Mouse (Mus musculus): ENCODE measurements around the gene Sprr2d. TPM values are rescaled to one million over a fixed set of nuclear protein-coding genes. Genes with fewer than 3 reads are reported as not detected.

Gene Sprr2d
- polyA plus RNA-seq (2021) = not detected

DNA sequence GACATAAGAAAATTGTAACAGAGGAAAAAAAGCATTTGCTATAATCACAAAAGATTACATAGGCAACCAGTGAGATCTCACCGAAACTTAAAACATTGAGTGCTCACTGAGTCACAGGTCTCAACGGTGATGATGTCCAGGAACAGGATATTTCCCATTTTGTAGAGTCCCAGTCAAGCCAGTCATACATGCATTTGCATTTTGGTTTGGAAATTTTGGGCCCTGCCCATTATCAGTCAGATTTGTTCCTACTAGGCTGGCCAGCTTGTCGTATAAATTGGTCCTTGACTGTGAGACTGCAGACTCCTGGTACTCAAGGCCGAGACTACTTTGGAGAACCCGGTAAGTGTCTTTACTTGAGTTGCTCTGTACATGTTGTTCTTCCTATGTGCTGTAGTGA lies at the start of gene Sprr2d:
Gene Sprr2d, plus strand, starts transcription at position 301 of the 400 bp plus-strand sequence.
- no peak for DNase-seq (ENCODE audit: low read depth, low spot score)
- in situ Hi-C loops (cut with MboI; ENCODE audit: low pct_unique_long_range_greater_than_20kb) = no loop called here
- POLR2A ChIA-PET = no interaction called here
- no peaks in the 10 kb centered on the region for H3K27me3 ChIP-seq
- CTCF ChIA-PET = interaction anchor here (1.6 kb wide), 1 partner anchor 22 kb away, joined by 3 read pairs; no protein-coding TSS in a partner anchor
- ATAC-seq = no peak
- no peak for TF ChIP-seq CTCF (IDR thresholded peaks at IDR 0.05)

DNA sequence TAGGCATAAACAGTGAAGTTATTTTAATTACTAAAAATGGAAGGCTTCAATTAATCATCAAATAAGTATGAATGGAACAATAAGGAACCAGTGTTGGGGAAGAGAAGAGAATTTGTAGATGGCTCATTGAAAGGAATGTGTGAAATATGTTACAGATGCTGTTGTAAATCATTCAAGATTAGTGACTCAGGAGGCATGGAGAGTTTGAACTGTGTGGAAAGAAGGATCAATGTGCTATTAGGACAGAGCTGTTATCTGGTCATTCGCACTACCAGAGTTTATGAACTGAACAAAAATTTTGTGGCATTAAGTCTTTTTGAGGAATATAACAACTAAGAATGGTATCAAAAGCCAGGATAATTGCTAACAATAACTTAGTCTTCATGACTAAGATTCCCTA lies 31.5 kb upstream of the Sprr2d start:
- ChIA-PET POLR2A (no interaction called here), CTCF (no interaction called here)
- no peaks in the 10 kb centered on the region for H3K27me3 ChIP-seq
- no peak for DNase-seq (ENCODE audit: low read depth, low spot score)
- no peak for TF ChIP-seq CTCF (IDR thresholded peaks at IDR 0.05)
- peak; percentile 39 for ATAC-seq
- in situ Hi-C loops (cut with MboI; ENCODE audit: low pct_unique_long_range_greater_than_20kb) = no loop called here

DNA sequence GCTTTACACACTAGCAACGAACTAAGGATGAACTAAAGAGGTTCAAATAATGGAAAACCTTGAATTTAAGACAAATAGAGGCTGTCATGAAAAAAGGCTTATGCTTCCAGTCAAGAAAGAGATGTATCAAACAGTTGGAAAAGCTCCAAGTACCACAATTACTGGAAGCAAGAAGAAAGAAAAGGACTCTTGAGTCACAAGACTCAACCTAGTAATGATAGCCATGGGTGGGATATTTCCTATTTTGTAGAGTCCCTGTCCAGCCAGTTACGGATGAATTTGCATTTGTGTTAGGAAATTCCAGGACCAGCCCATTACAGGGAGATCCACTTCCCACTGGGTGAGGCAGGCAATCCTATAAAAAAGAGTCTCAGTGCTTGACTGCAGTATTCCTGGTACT lies 22.6 kb upstream of the Sprr2d start, which contains the start of gene Sprr2b:
Gene Sprr2b, plus strand, starts transcription at position 301 of the 400 bp plus-strand sequence.
- in situ Hi-C loops (cut with MboI; ENCODE audit: low pct_unique_long_range_greater_than_20kb) = no loop called here
- CTCF ChIA-PET = no interaction called here
- ATAC-seq (no peak), DNase-seq (ENCODE audit: low read depth, low spot score) (no peak)
- TF ChIP-seq CTCF (IDR thresholded peaks at IDR 0.05) = no peak
- no peaks in the 10 kb centered on the region for H3K27me3 ChIP-seq
- POLR2A ChIA-PET = no interaction called here

DNA sequence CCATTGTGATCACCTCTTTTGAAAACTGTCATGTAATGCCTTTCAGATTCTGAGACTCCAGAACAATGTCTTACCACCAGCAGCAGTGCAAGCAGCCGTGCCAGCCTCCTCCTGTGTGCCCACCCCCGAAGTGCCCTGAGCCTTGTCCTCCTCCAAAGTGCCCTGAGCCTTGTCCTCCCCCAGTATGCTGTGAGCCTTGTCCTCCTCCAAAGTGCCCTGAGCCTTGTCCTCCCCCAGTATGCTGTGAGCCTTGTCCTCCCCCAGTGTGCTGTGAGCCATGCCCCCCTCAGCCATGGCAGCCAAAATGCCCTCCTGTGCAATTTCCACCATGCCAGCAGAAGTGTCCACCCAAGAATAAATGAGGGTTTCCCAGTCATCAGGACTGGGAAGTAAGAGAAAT lies 21.6 kb upstream of the Sprr2d start:
- ChIA-PET CTCF (no interaction called here), POLR2A (no interaction called here)
- no peak for TF ChIP-seq CTCF (IDR thresholded peaks at IDR 0.05)
- ATAC-seq (no peak), DNase-seq (ENCODE audit: low read depth, low spot score) (no peak)
- in situ Hi-C loops (cut with MboI; ENCODE audit: low pct_unique_long_range_greater_than_20kb) = no loop called here
- no peaks in the 10 kb centered on the region for H3K27me3 ChIP-seq

DNA sequence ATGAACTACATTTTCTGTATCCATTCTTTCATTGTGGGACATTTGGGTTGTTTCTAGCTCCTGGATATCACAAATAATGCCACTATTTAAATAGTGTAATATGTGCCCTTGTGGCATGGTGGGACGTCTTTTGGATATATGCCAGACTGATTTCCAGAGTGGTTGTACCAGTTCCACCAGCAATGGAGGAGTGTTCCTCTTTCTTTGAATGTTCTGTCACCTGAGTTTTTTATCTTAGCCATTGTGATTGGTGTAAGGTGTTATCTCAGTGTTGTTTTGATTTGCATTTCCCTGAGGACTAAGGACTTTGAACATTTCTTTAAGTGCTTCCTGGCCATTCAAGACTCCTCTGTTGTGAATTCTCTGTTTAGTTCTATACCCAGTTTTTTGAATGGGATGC lies 2.7 kb upstream of the Sprr2d start:
- DNase-seq (ENCODE audit: low read depth, low spot score) (no peak), ATAC-seq (no peak)
- POLR2A ChIA-PET = no interaction called here
- H3K27me3 ChIP-seq = no peaks in the 10 kb centered on the region
- TF ChIP-seq CTCF (IDR thresholded peaks at IDR 0.05) = no peak
- CTCF ChIA-PET = no interaction called here
- in situ Hi-C loops (cut with MboI; ENCODE audit: low pct_unique_long_range_greater_than_20kb) = no loop called here

DNA sequence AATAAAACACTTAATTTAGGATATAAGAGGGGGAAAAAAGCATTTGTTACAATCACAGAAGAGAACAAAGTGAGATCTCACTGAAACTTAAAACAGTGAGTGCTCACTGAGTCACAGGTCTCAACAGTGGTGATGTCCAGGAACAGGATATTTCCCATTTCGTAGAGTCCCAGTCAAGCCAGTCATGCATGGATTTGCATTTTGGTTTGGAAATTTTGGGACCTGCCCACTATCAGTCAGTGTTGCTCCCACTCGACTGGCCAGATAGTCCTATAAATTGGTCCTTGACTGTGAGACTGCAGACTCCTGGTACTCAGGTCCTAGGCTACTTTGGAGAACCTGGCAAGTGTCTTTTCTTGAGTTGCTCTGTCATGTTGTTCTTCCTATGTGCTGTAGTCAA lies 12.9 kb downstream of the Sprr2d start, which contains the start of gene Sprr2e:
Gene Sprr2e, plus strand, starts transcription at position 301 of the 400 bp plus-strand sequence.
- DNase-seq (ENCODE audit: low read depth, low spot score) (no peak), ATAC-seq (no peak)
- ChIA-PET POLR2A (interaction anchor here (0.5 kb wide), 1 partner anchor 11 kb away, joined by 3 read pairs; no protein-coding TSS in a partner anchor), CTCF (interaction anchor here (0.8 kb wide), 1 partner anchor 9 kb away, joined by 3 read pairs; no protein-coding TSS in a partner anchor)
- no peak for TF ChIP-seq CTCF (IDR thresholded peaks at IDR 0.05)
- in situ Hi-C loops (cut with MboI; ENCODE audit: low pct_unique_long_range_greater_than_20kb) = no loop called here
- H3K27me3 ChIP-seq = no peaks in the 10 kb centered on the region

DNA sequence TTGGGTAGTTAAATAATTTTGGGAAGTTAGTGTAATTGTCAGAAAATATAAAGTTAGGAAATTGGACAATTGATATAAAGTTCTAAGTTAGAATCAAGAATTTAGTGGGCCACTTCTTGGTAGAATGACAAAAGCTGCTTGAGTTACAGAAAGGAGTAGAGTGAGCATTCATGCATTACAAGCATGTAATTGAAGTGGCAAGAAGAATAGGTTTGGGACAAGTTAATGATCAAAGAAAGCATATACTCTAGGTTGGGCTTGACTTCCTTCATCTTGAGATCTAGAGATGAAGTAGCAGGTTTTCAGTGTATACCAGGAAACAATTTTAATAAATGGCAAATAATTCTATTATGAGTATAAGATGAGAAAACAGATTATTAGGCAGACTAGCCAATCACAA lies 22.7 kb downstream of the Sprr2d start:
- no peaks in the 10 kb centered on the region for H3K27me3 ChIP-seq
- in situ Hi-C loops (cut with MboI; ENCODE audit: low pct_unique_long_range_greater_than_20kb) = no loop called here
- ChIA-PET CTCF (interaction anchor here (1.1 to 1.4 kb wide), 2 partner anchors 23 to 27 kb away, joined by 3 read pairs; partner anchors contain the start of gene Sprr2d), POLR2A (no interaction called here)
- TF ChIP-seq CTCF (IDR thresholded peaks at IDR 0.05) = no peak
- no peak for ATAC-seq
- no peak for DNase-seq (ENCODE audit: low read depth, low spot score)

DNA sequence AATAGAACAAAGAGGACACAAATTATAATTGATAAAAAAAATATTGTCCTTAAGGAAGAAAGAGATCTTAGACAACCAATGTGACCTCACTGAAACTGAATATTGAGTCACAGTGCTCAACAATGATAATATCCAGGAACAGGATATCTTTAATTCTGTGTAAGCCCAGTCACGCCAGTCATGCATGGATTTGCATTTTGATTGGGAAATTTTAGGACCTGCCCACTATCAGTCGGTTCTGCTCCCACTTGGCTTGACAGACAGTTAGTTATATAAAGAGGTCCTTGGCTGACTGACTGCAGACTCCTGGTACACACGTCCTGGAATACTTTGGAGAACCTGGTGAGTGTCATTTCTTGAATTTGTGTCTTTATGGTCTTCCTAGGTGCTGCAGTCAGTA lies 25.9 kb downstream of the Sprr2d start, which contains the start of gene Sprr2f:
Gene Sprr2f, plus strand, starts transcription at position 301 of the 400 bp plus-strand sequence.
- ChIA-PET CTCF (no interaction called here), POLR2A (no interaction called here)
- in situ Hi-C loops (cut with MboI; ENCODE audit: low pct_unique_long_range_greater_than_20kb) = no loop called here
- TF ChIP-seq CTCF (IDR thresholded peaks at IDR 0.05) = no peak
- H3K27me3 ChIP-seq = no peaks in the 10 kb centered on the region
- DNase-seq (ENCODE audit: low read depth, low spot score) (no peak), ATAC-seq (no peak)

DNA sequence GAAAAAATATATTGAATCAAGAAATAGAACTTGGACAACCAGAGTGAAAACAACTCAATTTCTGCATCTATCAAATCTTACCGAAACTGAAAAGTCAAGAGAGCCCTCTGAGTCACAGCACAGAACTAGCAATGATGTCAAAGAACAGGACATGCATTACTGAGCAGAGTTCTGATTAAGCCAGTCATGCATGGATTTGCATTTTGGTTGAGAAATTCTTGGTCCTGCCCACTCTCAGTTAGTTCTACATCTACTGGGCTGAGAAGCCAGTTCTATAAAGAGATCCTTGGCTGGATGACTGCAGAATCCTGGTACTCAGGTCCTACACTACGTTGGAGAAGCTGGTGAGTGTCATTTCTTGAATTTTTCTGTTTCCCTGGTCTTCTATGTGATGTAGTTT lies 34.7 kb downstream of the Sprr2d start:
- in situ Hi-C loops (cut with MboI; ENCODE audit: low pct_unique_long_range_greater_than_20kb) = no loop called here
- TF ChIP-seq CTCF (IDR thresholded peaks at IDR 0.05) = no peak
- ChIA-PET CTCF (no interaction called here), POLR2A (no interaction called here)
- no peaks in the 10 kb centered on the region for H3K27me3 ChIP-seq
- DNase-seq (ENCODE audit: low read depth, low spot score) = peak; percentile 20
- ATAC-seq = peak; percentile 73

DNA sequence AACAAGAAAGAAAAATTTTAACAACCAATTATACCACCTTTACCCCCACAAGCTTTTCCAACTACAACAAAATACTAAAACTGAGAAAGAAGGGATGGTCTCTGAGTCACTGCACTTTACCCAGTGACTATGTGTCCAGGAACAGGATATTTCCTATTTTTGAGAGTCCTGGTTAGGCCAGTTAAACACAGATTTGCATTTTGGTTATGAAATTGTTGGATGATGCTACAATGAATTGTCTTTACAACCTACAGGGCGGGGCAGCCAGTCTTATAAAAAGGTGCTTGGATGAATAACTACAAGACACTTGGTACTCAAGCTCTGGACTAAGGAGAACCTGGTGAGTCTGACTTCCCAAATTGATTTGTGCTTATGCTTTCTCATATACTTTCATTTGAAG lies 46.4 kb downstream of the Sprr2d start, which contains the start of gene Sprr2h:
Gene Sprr2h, plus strand, starts transcription at position 301 of the 400 bp plus-strand sequence.
- POLR2A ChIA-PET = no interaction called here
- no peak for ATAC-seq
- no peak for DNase-seq (ENCODE audit: low read depth, low spot score)
- TF ChIP-seq CTCF (IDR thresholded peaks at IDR 0.05) = no peak
- no peaks in the 10 kb centered on the region for H3K27me3 ChIP-seq
- CTCF ChIA-PET = no interaction called here
- in situ Hi-C loops (cut with MboI; ENCODE audit: low pct_unique_long_range_greater_than_20kb) = no loop called here

Other genes starting within 250 kb of the Sprr2d start
- gene Prr9, start 215.2 kb upstream of the Sprr2d start, polyA plus RNA-seq (2021) = not detected
- gene Lelp1, start 196.4 kb upstream of the Sprr2d start, polyA plus RNA-seq (2021) = not detected
- not detected for gene Sprr2a1, start 123.3 kb upstream of the Sprr2d start, polyA plus RNA-seq (2021)
- gene Sprr2a2, start 123.2 kb upstream of the Sprr2d start, polyA plus RNA-seq (2021) = 0.19 TPM
- gene Sprr2a3, start 53.7 kb upstream of the Sprr2d start, polyA plus RNA-seq (2021) = not detected
- gene Sprr2b, start 22.5 kb upstream of the Sprr2d start, polyA plus RNA-seq (2021) = not detected
- not detected for gene Sprr2e, start 13.0 kb downstream of the Sprr2d start, polyA plus RNA-seq (2021)
- gene Sprr2f, start 26.0 kb downstream of the Sprr2d start, polyA plus RNA-seq (2021) = not detected
- gene Sprr2h, start 46.5 kb downstream of the Sprr2d start, polyA plus RNA-seq (2021) = not detected
- not detected for gene Sprr2i, start 68.9 kb downstream of the Sprr2d start, polyA plus RNA-seq (2021)
- not detected for gene Sprr2j-ps, start 78.9 kb downstream of the Sprr2d start, polyA plus RNA-seq (2021)
- 11.3 TPM for gene Gm9774, start 90.3 kb downstream of the Sprr2d start, polyA plus RNA-seq (2021)
- gene Sprr2k, start 93.4 kb downstream of the Sprr2d start, polyA plus RNA-seq (2021) = not detected
- gene Sprr1b, start 99.6 kb downstream of the Sprr2d start, polyA plus RNA-seq (2021) = 0.19 TPM
- gene Sprr3, start 119.6 kb downstream of the Sprr2d start, polyA plus RNA-seq (2021) = not detected
- 14.1 TPM for gene Sprr1a, start 146.8 kb downstream of the Sprr2d start, polyA plus RNA-seq (2021)
- gene Sprr4, start 161.4 kb downstream of the Sprr2d start, polyA plus RNA-seq (2021) = not detected
- gene 2310046K23Rik, start 195.4 kb downstream of the Sprr2d start, polyA plus RNA-seq (2021) = not detected
- gene Ivl, start 234.6 kb downstream of the Sprr2d start, polyA plus RNA-seq (2021) = not detected
- gene Smcp, start 249.9 kb downstream of the Sprr2d start, polyA plus RNA-seq (2021) = not detected